In the genomic region with DNA sequence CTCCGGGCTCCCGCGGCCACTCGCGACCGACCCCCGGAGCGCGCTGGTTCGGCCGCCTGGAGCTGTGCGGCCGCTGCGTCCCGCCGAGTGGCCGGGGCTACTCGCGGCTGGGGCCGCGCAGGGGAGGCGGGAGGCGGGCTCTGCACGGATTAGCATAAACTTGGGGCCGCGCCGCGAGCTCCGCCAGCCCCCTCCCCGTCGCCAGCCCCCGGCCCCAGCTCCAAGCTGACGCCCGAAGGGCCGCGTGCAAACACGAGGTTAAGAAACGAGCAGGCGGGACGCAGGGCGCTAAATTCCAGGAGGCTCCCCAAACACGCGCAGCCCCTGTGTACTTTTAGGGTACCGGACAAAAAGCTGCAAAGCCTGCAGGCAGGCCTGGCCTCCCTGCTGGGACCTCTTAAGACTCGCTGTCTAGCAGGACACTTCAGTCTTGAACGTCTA, we compare ENCODE assay signal across 8 mouse cellular contexts. TPM values are rescaled to one million over a fixed set of nuclear protein-coding genes. Genes with fewer than 3 reads are reported as not detected.
DNase-seq lines count a peak whose midpoint lies in the region; ATAC-seq lines count a peak whose summit lies in the region.

A gene (minus strand): TSS at position 98 of the 441 bp plus-strand sequence.

- H3K27me3 ChIP-seq in hindbrain, embryonic 16.5 days (replicated peaks; ENCODE audit: control insufficient read depth, insufficient read depth, low read length): peaks cover 28% of the 10 kb centered on the region
- peaks cover 34% of the 10 kb centered on the region for H3K27me3 ChIP-seq in midbrain, embryonic 14.5 days (ENCODE audit: control insufficient read depth, insufficient read depth, low read length)

- H3K9me3 ChIP-seq in hindbrain, embryonic 16.5 days (ENCODE audit: control insufficient read depth, low read length): no peaks in the 10 kb centered on the region
- H3K9me3 ChIP-seq in midbrain, embryonic 14.5 days (ENCODE audit: control insufficient read depth, low read length): no peaks in the 10 kb centered on the region

- WGBS in hindbrain, embryonic 16.5 days: 1% methylated on average over 37 of the region's 46 CpGs
- under 1% methylated on average over 46 of the region's 46 CpGs for WGBS in midbrain, embryonic 14.5 days

- peak; percentile 53 to 63 for DNase-seq in gastrocnemius, postnatal 4 days (ENCODE audit: low spot score in 2 of 2)
- no peak for DNase-seq in gastrocnemius, postnatal 25 days
- peak; percentile 62 for DNase-seq in embryo, embryonic 9.5 days (ENCODE audit: extremely low spot score)
- DNase-seq in midbrain, embryonic 14.5 days: peak; percentile 62
- no peak for DNase-seq in thymus, postnatal 10 days (ENCODE audit: low spot score in 2 of 2)
- DNase-seq in MN1 (ENCODE audit: low spot score): no peak

- peak within 1 kb of the TSS; percentile 48 for H3K4me3 ChIP-seq in hindbrain, embryonic 16.5 days (ENCODE audit: low read length)
- peak within 1 kb of the TSS; percentile 46 for H3K4me3 ChIP-seq in midbrain, embryonic 14.5 days (replicated peaks; ENCODE audit: low read depth, low read length)

- peak within 1 kb of the TSS; percentile 84 for H3K4me2 ChIP-seq in hindbrain, embryonic 16.5 days (ENCODE audit: low read length)
- H3K4me2 ChIP-seq in midbrain, embryonic 14.5 days (ENCODE audit: low read length): peak within 1 kb of the TSS; percentile 84

- peaks cover 12% of the 10 kb centered on the region for H3K4me1 ChIP-seq in hindbrain, embryonic 16.5 days (ENCODE audit: control insufficient read depth, insufficient read depth, low read depth, low read length)
- peaks cover 11% of the 10 kb centered on the region; the same call in 1 of the 2 replicates for H3K4me1 ChIP-seq in midbrain, embryonic 14.5 days (ENCODE audit: control insufficient read depth, insufficient read depth, low read length)

- ATAC-seq in hindbrain, embryonic 16.5 days: peak; percentile 66; the same call in 1 of the 2 replicates
- peak; percentile 24 for ATAC-seq in midbrain, embryonic 14.5 days (ENCODE audit: low FRiP score, low TSS enrichment)
- ATAC-seq in erythroblast, adult 5-6 weeks (replicated peaks; ENCODE audit: low FRiP score, poor library complexity, severe bottlenecking): no peak

- H3K27ac ChIP-seq in hindbrain, embryonic 16.5 days (ENCODE audit: low read depth, low read length): no peak within 1 kb of the TSS
- H3K27ac ChIP-seq in midbrain, embryonic 14.5 days (replicated peaks; ENCODE audit: low read depth, low read length): no peak within 1 kb of the TSS

- H3K9ac ChIP-seq in hindbrain, embryonic 16.5 days (ENCODE audit: low read depth, low read length): peak within 1 kb of the TSS; percentile 61
- H3K9ac ChIP-seq in midbrain, embryonic 14.5 days (replicated peaks; ENCODE audit: low read length): peak within 1 kb of the TSS; percentile 43

- no peaks in the 10 kb centered on the region for H3K36me3 ChIP-seq in hindbrain, embryonic 16.5 days (ENCODE audit: control insufficient read depth, insufficient read depth, low read length)
- no peaks in the 10 kb centered on the region for H3K36me3 ChIP-seq in midbrain, embryonic 14.5 days (ENCODE audit: control insufficient read depth, insufficient read depth, low read length)

RNA-seq across cellular contexts. Expression of the gene that starts here (rescaled TPM):
- 10 to 100 TPM; 15.4 to 17.5 TPM for total RNA-seq in gastrocnemius, postnatal 4 days (2021)
- under 1 TPM; 0.21 to 0.79 TPM for total RNA-seq in gastrocnemius, postnatal 25 days (2021)
- 0.70 and 1.3 TPM in 2 replicates for polyA plus RNA-seq in hindbrain, embryonic 16.5 days (2015; fragmentation: Nextera tagmentation; extraction: Ambion mirVana)
- polyA plus RNA-seq in midbrain, embryonic 14.5 days (2014; fragmentation: Nextera tagmentation; extraction: Ambion mirVana): 0.30 and 0.45 TPM in 2 replicates
- not detected in 2 replicates for total RNA-seq in erythroblast, adult 5-6 weeks (2015; ENCODE audit: low replicate concordance)
- total RNA-seq in erythroblast, adult 5-6 weeks (2017; ENCODE audit: low replicate concordance): not detected in 2 replicates

Comparison
In these comparisons a context has a peak if more than half of its experiments do, and no peak if none do; other contexts are left out.
1. RNA of the gene that starts here (total RNA-seq): 15.4 to 17.5 TPM in gastrocnemius, postnatal 4 days; 0.21 to 0.79 TPM in gastrocnemius, postnatal 25 days and not detected in erythroblast, adult 5-6 weeks; every median in the first group is over 4 times any median in the second.
2. DNase-seq: peak in gastrocnemius, postnatal 4 days (2 of 2) and embryo, embryonic 9.5 days (single experiment); none in gastrocnemius, postnatal 25 days (single experiment), thymus, postnatal 10 days (0 of 2) and MN1 (single experiment).
3. Peak in DNase-seq, ATAC-seq, H3K4me3 ChIP-seq, H3K9ac ChIP-seq and H3K4me2 ChIP-seq in midbrain, embryonic 14.5 days; RNA of the gene not detected or under 1 TPM.